Mouse (Mus musculus) ES-Bruce4 (cell line): ENCODE measurements around the gene Zfp1.

Source experiments
- CTCF ChIP-seq: IDR thresholded peaks from one replicate; pipeline ENCODE4 v1.8.1; 2011; ENCODE audit warnings: low read depth, low read length
- EP300 ChIP-seq: IDR thresholded peaks from 2 replicates; pipeline ENCODE4 v1.6.1; 2011; ENCODE audit warnings: low read depth, low read length; ENCODE audit not compliant: insufficient read depth
- POLR2A ChIP-seq: IDR thresholded peaks from one replicate; pipeline ENCODE4 v1.8.1; 2011; ENCODE audit warnings: low read length; ENCODE audit not compliant: insufficient read depth

DNA sequence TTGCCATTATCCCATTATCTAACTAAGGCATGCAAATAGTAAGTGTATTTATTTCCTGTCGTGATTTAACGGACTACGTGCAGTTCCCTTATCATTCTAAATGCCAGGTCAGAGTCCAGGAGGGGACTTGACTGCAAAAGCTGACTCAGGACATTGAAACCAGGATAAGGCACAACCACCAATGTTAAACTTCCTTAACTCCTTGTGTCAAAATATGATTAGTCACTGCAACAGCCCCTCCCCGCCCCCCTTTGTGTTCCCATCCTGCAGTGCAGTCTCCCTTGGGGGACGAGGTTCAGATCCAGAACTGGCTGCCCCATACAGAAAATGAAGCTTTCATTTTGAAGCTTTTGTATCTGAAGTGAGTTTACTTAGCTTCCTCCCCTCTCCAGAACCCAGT is 705 bp upstream of the Zfp1 start:
- TF ChIP-seq CTCF (no peak), EP300 (no peak), POLR2A (no peak)
